Mouse (Mus musculus) liver, embryonic 14.5 days (tissue): ENCODE results near the gene Slc35e2. TPM values are rescaled to one million over a fixed set of nuclear protein-coding genes. Genes with fewer than 3 reads are reported as not detected.

Experiments used
- ATAC-seq: fragments of 200-750 bp; cut with Nextera tagmentation; 2 replicates; pipeline ENCODE4 v1.8.0; 2017; ENCODE audit warnings: moderate number of reproducible peaks, mild to moderate bottlenecking, moderate library complexity; ENCODE audit not compliant: insufficient read depth
- DNase-seq, 3 experiments: peaks; one replicate each; pipeline ENCODE4 v3.0.0-alpha.2; 2012 to 2013; ENCODE audit warnings: low read depth in 3 of 3, low spot score in 3 of 3
- H3K27ac ChIP-seq: fragments of 300-500 bp; sonication (generic); 2 replicates; pipeline ENCODE4 v1.5.1; 2014; ENCODE audit warnings: moderate library complexity, mild to moderate bottlenecking, control low read depth, inconsistent platforms
- H3K27me3 ChIP-seq: fragments of 300-500 bp; sonication (generic); 2 replicates; pipeline ENCODE4 v1.6.1; 2014; ENCODE audit warnings: mild to moderate bottlenecking, low read length, moderate library complexity; ENCODE audit not compliant: control insufficient read depth, insufficient read depth
- H3K36me3 ChIP-seq: fragments of 300-500 bp; sonication (generic); replicated peaks from 2 replicates; pipeline ENCODE4 v1.6.1; 2014; ENCODE audit warnings: low read depth; ENCODE audit not compliant: control insufficient read depth, insufficient read depth
- H3K4me1 ChIP-seq, 2 experiments: fragments of 200-500 bp in 1 of 2; fragments of 300-500 bp in 1 of 2; sonication (generic) in 1 of 2; replicated peaks; 2 replicates each; pipeline ENCODE4 v1.6.1; 2012 to 2014; ENCODE audit warnings: antibody characterized with exemption in 1 of 2, inconsistent platforms in 1 of 2, low read length in 1 of 2; ENCODE audit not compliant: control insufficient read depth in 2 of 2, insufficient read depth in 2 of 2
- H3K4me2 ChIP-seq: fragments of 300-500 bp; sonication (generic); 2 replicates; pipeline ENCODE4 v1.6.1; 2014; ENCODE audit warnings: low read depth, mild to moderate bottlenecking, control low read depth, moderate library complexity
- H3K4me3 ChIP-seq, 2 experiments: fragments of 200-500 bp in 1 of 2; fragments of 300-500 bp in 1 of 2; sonication (generic) in 1 of 2; 2 replicates each; pipeline ENCODE4 v1.5.1; 2012 to 2014; ENCODE audit warnings: low read depth in 2 of 2, low read length in 2 of 2, mild to moderate bottlenecking in 2 of 2, control low read depth in 1 of 2, inconsistent platforms in 1 of 2, moderate library complexity in 1 of 2; ENCODE audit not compliant: insufficient read depth in 1 of 2
- H3K9ac ChIP-seq: fragments of 300-500 bp; sonication (generic); replicated peaks from 2 replicates; pipeline ENCODE4 v1.6.1; 2014; ENCODE audit warnings: mild to moderate bottlenecking, control low read depth, moderate library complexity
- H3K9me3 ChIP-seq: fragments of 300-500 bp; sonication (generic); 2 replicates; pipeline ENCODE4 v1.6.1; 2016; ENCODE audit warnings: low read length, mixed read lengths; ENCODE audit not compliant: control insufficient read depth
- CTCF ChIP-seq: IDR thresholded peaks from 2 replicates; pipeline ENCODE4 v1.5.1; 2016; ENCODE audit warnings: antibody characterized with exemption, low read depth, control low read depth
- EP300 ChIP-seq: IDR thresholded peaks from 2 replicates; pipeline ENCODE4 v1.6.1; 2016; ENCODE audit warnings: antibody characterized with exemption, low read depth
- WGBS: fragments of 180-500 bp; shearing (Covaris S2); extraction: QIAGEN DNeasy Blood & Tissue Kit; methylation state at CpG from one replicate; pipeline ENCODE4 v1.1.7; 2014; ENCODE audit not compliant: insufficient replicate concordance; 5-methylcytosine and 5-hydroxymethylcytosine counted together
- polyA plus RNA-seq, 2 experiments: library from polyadenylated mRNA; depleted of rRNA in 1 of 2; stranded (reverse) in 1 of 2; unstranded in 1 of 2; fragments of >200 nt; fragmentation: Nextera tagmentation in 1 of 2; extraction: Ambion mirVana in 1 of 2; gene quantifications; 2 replicates each; pipeline versions ENCODE4 v1.2.1 to v1.2.3; 2012 to 2014

Gene Slc35e2
- polyA plus RNA-seq, 2 experiments = 4.1 to 6.7 TPM

DNA sequence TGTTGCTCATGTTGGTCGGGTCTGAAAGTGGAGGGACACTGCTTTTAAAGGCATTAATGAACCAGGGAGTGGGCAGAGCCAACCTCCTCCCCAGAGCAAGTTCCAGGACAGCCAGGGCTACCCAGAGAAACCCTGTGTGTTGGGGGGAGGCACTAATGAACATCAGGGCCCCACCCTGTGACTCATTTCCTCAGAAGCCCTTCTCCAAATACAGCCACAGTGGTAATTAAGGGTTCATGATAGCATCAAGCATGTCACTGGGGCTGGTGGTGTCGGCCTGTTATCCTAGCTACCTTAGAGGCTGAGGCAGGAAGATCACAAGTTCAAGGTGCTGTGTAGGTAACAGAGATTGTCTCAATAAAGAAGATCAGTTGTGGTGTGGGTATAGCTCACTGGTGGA is 29.8 kb upstream of the Slc35e2 start:
- H3K9ac ChIP-seq = no peak overlapping the region
- H3K9me3 ChIP-seq = no peaks in the 10 kb centered on the region
- H3K4me1 ChIP-seq = peaks cover 0 to 17% of the 10 kb centered on the region in 2 experiments; a peak in 2 of 4 replicates
- no peaks in the 10 kb centered on the region for H3K27me3 ChIP-seq
- no peak for DNase-seq
- H3K4me2 ChIP-seq = no peak overlapping the region
- ATAC-seq = no peak
- no peak overlapping the region for H3K4me3 ChIP-seq
- H3K36me3 ChIP-seq = no peaks in the 10 kb centered on the region
- no peak overlapping the region for H3K27ac ChIP-seq
- TF ChIP-seq EP300 = no peak
- no peak for TF ChIP-seq CTCF
- WGBS = 45% methylated on average over 2 of the region's 2 CpGs

- Histone ChIP-seq H3K9me3 (no peaks in the 10 kb centered on the region), H3K27me3 (no peaks in the 10 kb centered on the region), H3K4me1 (peaks cover 0 to 16% of the 10 kb centered on the region in 2 experiments; a peak in 2 of 4 replicates), H3K4me3 (no peak overlapping the region), H3K9ac (no peak overlapping the region), H3K36me3 (peaks cover 3% of the 10 kb centered on the region; the same call in 1 of the 2 replicates), H3K4me2 (no peak overlapping the region), H3K27ac (no peak overlapping the region)
- no peak for TF ChIP-seq CTCF
- no peak for TF ChIP-seq EP300
- WGBS = 64% methylated on average over 2 of the region's 2 CpGs
- no peak for DNase-seq
- ATAC-seq = no peak
These were observed 28.1 kb upstream of the Slc35e2 start for GRCm38 (mm10) chr4:155573155-155573554.

DNA sequence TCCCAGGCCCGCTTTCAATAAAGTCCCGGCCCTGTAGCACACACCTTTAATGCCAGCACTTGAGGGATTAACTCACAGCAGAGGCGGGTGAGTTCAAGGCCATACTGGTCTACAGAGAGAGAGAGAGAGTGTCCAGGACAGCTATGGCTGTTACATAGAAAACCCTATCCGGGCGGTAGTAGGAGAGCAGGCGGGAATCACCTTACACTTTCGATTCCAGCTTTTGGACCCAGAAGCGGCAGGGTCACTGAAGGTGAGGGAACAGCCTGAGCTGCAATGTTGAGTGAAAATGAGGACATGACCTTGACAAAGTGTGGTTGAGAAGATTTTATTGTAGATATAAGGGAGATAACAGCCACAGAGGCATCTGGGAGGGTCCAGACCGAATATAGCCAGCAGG is 27.3 kb upstream of the Slc35e2 start:
- Histone ChIP-seq H3K9ac (no peak overlapping the region), H3K27me3 (no peaks in the 10 kb centered on the region), H3K4me3 (no peak overlapping the region), H3K4me1 (peaks cover 0 to 13% of the 10 kb centered on the region in 2 experiments; a peak in 2 of 4 replicates), H3K27ac (no peak overlapping the region), H3K36me3 (peaks cover 3% of the 10 kb centered on the region; the same call in 1 of the 2 replicates), H3K9me3 (no peaks in the 10 kb centered on the region), H3K4me2 (no peak overlapping the region)
- no peak for DNase-seq
- no peak for ATAC-seq
- WGBS = 74% methylated on average over 9 of the region's 9 CpGs
- TF ChIP-seq EP300 = no peak
- no peak for TF ChIP-seq CTCF

DNA sequence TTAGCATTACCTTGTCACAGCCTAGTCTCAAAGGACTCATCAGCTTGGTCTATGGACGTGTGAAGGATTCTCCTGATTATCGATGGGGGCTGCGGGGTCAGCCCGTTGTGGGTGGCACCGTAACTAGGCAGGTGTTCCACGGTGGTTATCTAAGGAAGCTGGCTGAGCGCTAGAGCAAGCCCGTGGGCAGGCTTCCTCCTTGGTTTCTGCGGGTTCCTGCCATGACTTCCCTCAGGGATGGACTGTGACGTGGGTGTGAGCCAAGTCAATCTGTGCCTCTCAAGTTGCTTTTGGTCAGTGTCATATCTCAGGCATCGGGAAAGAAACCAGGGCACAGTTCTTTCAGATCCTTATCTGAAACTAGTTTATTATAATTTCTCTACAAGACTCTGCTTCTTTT is 26.3 kb upstream of the Slc35e2 start:
- WGBS = 25% methylated on average over 11 of the region's 11 CpGs
- no peaks in the 10 kb centered on the region for H3K27me3 ChIP-seq
- TF ChIP-seq CTCF (no peak), EP300 (no peak)
- H3K27ac ChIP-seq = no peak overlapping the region
- ATAC-seq = no peak
- DNase-seq = no peak
- peaks cover 0 to 12% of the 10 kb centered on the region in 2 experiments; a peak in 2 of 4 replicates for H3K4me1 ChIP-seq
- H3K4me3 ChIP-seq = no peak overlapping the region
- H3K4me2 ChIP-seq = no peak overlapping the region
- no peak overlapping the region for H3K9ac ChIP-seq
- peaks cover 3% of the 10 kb centered on the region; the same call in 1 of the 2 replicates for H3K36me3 ChIP-seq
- H3K9me3 ChIP-seq = no peaks in the 10 kb centered on the region

GRCm38 (mm10) chr4:155575521-155575920 is 25.7 kb upstream of the Slc35e2 start:
- Histone ChIP-seq H3K4me2 (no peak overlapping the region), H3K9ac (no peak overlapping the region), H3K27me3 (no peaks in the 10 kb centered on the region), H3K9me3 (no peaks in the 10 kb centered on the region), H3K4me1 (peaks cover 0 to 11% of the 10 kb centered on the region in 2 experiments; a peak in 2 of 4 replicates), H3K4me3 (no peak overlapping the region), H3K27ac (no peak overlapping the region), H3K36me3 (peaks cover 3% of the 10 kb centered on the region; the same call in 1 of the 2 replicates)
- ATAC-seq (no peak), DNase-seq (no peak)
- no peak for TF ChIP-seq CTCF
- no peak for TF ChIP-seq EP300
- WGBS = 75% methylated on average over 8 of the region's 8 CpGs
